Mouse (Mus musculus) MEL (cell line): ENCODE results near the gene Kcna2. TPM values are rescaled to one million over a fixed set of nuclear protein-coding genes. Genes with fewer than 3 reads are reported as not detected.

Experiments used
- DNase-seq: peaks from one replicate; pipeline ENCODE4 v3.0.0; 2011; ENCODE audit warnings: low read depth, low spot score
- H3K27ac ChIP-seq: 2 replicates; pipeline ENCODE4 v1.5.1; 2012; ENCODE audit warnings: low read depth, mild to moderate bottlenecking, control low read depth, low read length, moderate library complexity; ENCODE audit not compliant: control insufficient read depth
- H3K27me3 ChIP-seq, 2 experiments: fragments of 150-350 bp in 1 of 2; sonication (generic) in 1 of 2; 2 replicates each; pipeline ENCODE4 v1.6.1; 2012; ENCODE audit warnings: low read length in 2 of 2, mild to moderate bottlenecking in 2 of 2, improper control_type of control experiment in 1 of 2, moderate library complexity in 1 of 2; ENCODE audit not compliant: insufficient read depth in 2 of 2, control insufficient read depth in 1 of 2
- H3K36me3 ChIP-seq, 2 experiments: 2 replicates each; pipeline ENCODE4 v1.6.1; 2012 to 2014; ENCODE audit warnings: low read length in 2 of 2, improper control_type of control experiment in 1 of 2, inconsistent platforms in 1 of 2, mild to moderate bottlenecking in 1 of 2; ENCODE audit not compliant: insufficient read depth in 2 of 2, control insufficient read depth in 1 of 2
- H3K4me1 ChIP-seq, 2 experiments: fragments of 150-350 bp in 1 of 2; sonication (generic) in 1 of 2; 2 replicates each; pipeline ENCODE4 v1.6.1; 2012; ENCODE audit warnings: low read length in 2 of 2, improper control_type of control experiment in 1 of 2, mild to moderate bottlenecking in 1 of 2; ENCODE audit not compliant: insufficient read depth in 2 of 2, control insufficient read depth in 1 of 2
- H3K4me3 ChIP-seq, 2 experiments: fragments of 150-350 bp in 1 of 2; sonication (generic) in 1 of 2; 2 replicates each; pipeline ENCODE4 v1.5.1; 2012; ENCODE audit warnings: low read depth in 2 of 2, low read length in 2 of 2, mild to moderate bottlenecking in 2 of 2, moderate library complexity in 2 of 2, control low read depth in 1 of 2, improper control_type of control experiment in 1 of 2; ENCODE audit not compliant: control insufficient read depth in 1 of 2, insufficient read depth in 1 of 2
- H3K79me2 ChIP-seq: 2 replicates; pipeline ENCODE4 v1.6.1; 2012; ENCODE audit warnings: mild to moderate bottlenecking, low read length, moderate library complexity; ENCODE audit not compliant: control insufficient read depth, poor library complexity, insufficient read depth
- H3K9ac ChIP-seq: 2 replicates; pipeline ENCODE4 v1.6.1; 2012; ENCODE audit warnings: low read depth, mild to moderate bottlenecking, control low read depth, low read length, moderate library complexity; ENCODE audit not compliant: control insufficient read depth, poor library complexity, severe bottlenecking
- H3K9me3 ChIP-seq: fragments of 150-350 bp; sonication (generic); replicated peaks from 2 replicates; pipeline ENCODE4 v1.6.1; 2012; ENCODE audit warnings: mild to moderate bottlenecking, low read length, improper control_type of control experiment, moderate library complexity; ENCODE audit not compliant: insufficient read depth
- CHD2 ChIP-seq: IDR thresholded peaks from 2 replicates; pipeline ENCODE4 v1.6.1; 2011; ENCODE audit warnings: low read length, improper control_type of control experiment
- ELF1 ChIP-seq: IDR thresholded peaks from 2 replicates; pipeline ENCODE4 v1.6.1; 2014; ENCODE audit warnings: low read depth, mild to moderate bottlenecking, inconsistent platforms, low read length, improper control_type of control experiment, moderate library complexity
- EP300 ChIP-seq, 2 experiments: IDR thresholded peaks; 2 replicates each; pipeline ENCODE4 v1.6.1; 2011; ENCODE audit warnings: improper control_type of control experiment in 2 of 2, low read length in 2 of 2, low read depth in 1 of 2, mild to moderate bottlenecking in 1 of 2
- ETS1 ChIP-seq: IDR thresholded peaks from 2 replicates; pipeline ENCODE4 v1.6.1; 2012; ENCODE audit warnings: low read depth, mild to moderate bottlenecking, inconsistent platforms, low read length, improper control_type of control experiment, moderate library complexity
- KAT2A ChIP-seq: conservative IDR thresholded peaks from 2 replicates; pipeline ENCODE4 v1.6.1; 2012; ENCODE audit warnings: low read depth, low read length, improper control_type of control experiment, inconsistent platforms
- MAX ChIP-seq: IDR thresholded peaks from 2 replicates; pipeline ENCODE4 v1.6.1; 2011; ENCODE audit warnings: low read length, improper control_type of control experiment
- MAZ ChIP-seq: IDR thresholded peaks from 2 replicates; pipeline ENCODE4 v1.6.1; 2012; ENCODE audit warnings: low read depth, mild to moderate bottlenecking, inconsistent platforms, low read length, improper control_type of control experiment
- MXI1 ChIP-seq: IDR thresholded peaks from 2 replicates; pipeline ENCODE4 v1.6.1; 2011; ENCODE audit warnings: mild to moderate bottlenecking, low read depth, low read length, improper control_type of control experiment
- MYB ChIP-seq: IDR thresholded peaks from 2 replicates; pipeline ENCODE4 v1.6.1; 2011; ENCODE audit warnings: mild to moderate bottlenecking, low read depth, low read length, improper control_type of control experiment
- MYC ChIP-seq: IDR thresholded peaks from 2 replicates; pipeline ENCODE4 v1.6.1; 2011; ENCODE audit warnings: low read depth, mild to moderate bottlenecking, low read length, improper control_type of control experiment, moderate library complexity
- NELFE ChIP-seq: IDR thresholded peaks from 2 replicates; pipeline ENCODE4 v1.6.1; 2011; ENCODE audit warnings: low read depth, low read length, improper control_type of control experiment
- POLR2A ChIP-seq, 2 experiments: IDR thresholded peaks; 2 replicates each; pipeline ENCODE4 v1.6.1; 2011 to 2012; ENCODE audit warnings: low read length in 2 of 2, mild to moderate bottlenecking in 2 of 2, control low read depth in 1 of 2, improper control_type of control experiment in 1 of 2, low read depth in 1 of 2, moderate library complexity in 1 of 2; ENCODE audit not compliant: control insufficient read depth in 1 of 2, insufficient read depth in 1 of 2, poor library complexity in 1 of 2
- RCOR1 ChIP-seq: IDR thresholded peaks from 2 replicates; pipeline ENCODE4 v1.6.1; 2012; ENCODE audit warnings: low read depth, mild to moderate bottlenecking, inconsistent platforms, low read length, improper control_type of control experiment
- SIN3A ChIP-seq: IDR thresholded peaks from 2 replicates; pipeline ENCODE4 v1.6.1; 2012; ENCODE audit warnings: low read length, improper control_type of control experiment, inconsistent platforms
- SMC3 ChIP-seq: IDR thresholded peaks from 2 replicates; pipeline ENCODE4 v1.6.1; 2011; ENCODE audit warnings: low read depth, low read length, improper control_type of control experiment
- UBTF ChIP-seq: IDR thresholded peaks from 2 replicates; pipeline ENCODE4 v1.6.1; 2012; ENCODE audit warnings: low read depth, mild to moderate bottlenecking, inconsistent platforms, low read length, improper control_type of control experiment, moderate library complexity, borderline replicate concordance; ENCODE audit not compliant: insufficient read depth
- USF1 ChIP-seq: IDR thresholded peaks from 2 replicates; pipeline ENCODE4 v1.6.1; 2014; ENCODE audit warnings: low read depth, mild to moderate bottlenecking, inconsistent platforms, low read length, improper control_type of control experiment, moderate library complexity
- ZC3H11A ChIP-seq: IDR thresholded peaks from 2 replicates; pipeline ENCODE4 v1.6.1; 2012; ENCODE audit warnings: low read depth, mild to moderate bottlenecking, inconsistent platforms, low read length, improper control_type of control experiment
- ZKSCAN1 ChIP-seq: IDR thresholded peaks from 2 replicates; pipeline ENCODE4 v1.6.1; 2012; ENCODE audit warnings: low read depth, mild to moderate bottlenecking, inconsistent platforms, low read length, improper control_type of control experiment, moderate library complexity
- polyA plus RNA-seq, 2 experiments: library from polyadenylated mRNA; stranded (reverse) in 1 of 2; unstranded in 1 of 2; fragments of >175 nt in 1 of 2; fragments of >200 nt in 1 of 2; gene quantifications; 2 replicates each; pipeline versions ENCODE4 v1.2.1 to v1.2.4; 2012; ENCODE audit warnings: low replicate concordance in 2 of 2, low read depth in 1 of 2; ENCODE audit not compliant: insufficient read length in 2 of 2, insufficient read depth in 1 of 2, missing spikeins in 1 of 2
- total RNA-seq: library from RNA; depleted of rRNA; stranded (reverse); fragments of 300-350 nt; gene quantifications from 2 replicates; pipeline ENCODE4 v1.2.3, GENCODE M21; 2012

Kcna2 gene
- total and polyA plus RNA-seq, 3 experiments = under 0.01 TPM; not detected in 2

DNA sequence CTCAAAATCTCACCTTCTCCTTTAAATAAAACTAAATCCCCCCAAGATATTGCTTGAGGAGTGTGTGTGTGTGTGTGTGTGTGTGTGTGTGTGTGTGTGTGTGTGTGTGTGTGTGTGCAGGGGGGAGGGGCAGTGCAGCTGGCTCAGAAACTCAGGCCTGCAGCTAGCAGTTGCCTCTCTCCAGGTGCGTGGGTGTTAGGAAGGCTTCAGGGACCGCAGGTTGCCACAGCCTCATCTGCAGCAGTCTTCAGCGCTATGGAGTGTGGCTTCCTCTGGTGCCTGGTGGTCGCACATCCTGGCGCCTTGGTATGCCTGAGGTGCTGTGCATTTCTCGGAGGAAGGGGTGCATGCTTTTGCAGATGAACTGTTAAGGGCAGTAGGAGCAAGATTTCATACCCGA, 10.9 kb upstream of the Kcna2 start:
- no peak for DNase-seq
- no peak overlapping the region for H3K4me3 ChIP-seq
- TF ChIP-seq MXI1 = no peak
- TF ChIP-seq MYC = no peak
- no peak for TF ChIP-seq MAX
- no peak for TF ChIP-seq SIN3A
- no peak for TF ChIP-seq CHD2
- TF ChIP-seq NELFE = no peak
- TF ChIP-seq MAZ = no peak
- TF ChIP-seq ELF1 = no peak
- TF ChIP-seq, all 39 proteins: peak for 0
- Histone ChIP-seq H3K36me3 (no peaks in the 10 kb centered on the region), H3K27me3 (no peaks in the 10 kb centered on the region), H3K9me3 (no peaks in the 10 kb centered on the region), H3K79me2 (no peaks in the 10 kb centered on the region), H3K27ac (no peak overlapping the region), H3K4me1 (no peaks in the 10 kb centered on the region), H3K9ac (no peak overlapping the region)

DNA sequence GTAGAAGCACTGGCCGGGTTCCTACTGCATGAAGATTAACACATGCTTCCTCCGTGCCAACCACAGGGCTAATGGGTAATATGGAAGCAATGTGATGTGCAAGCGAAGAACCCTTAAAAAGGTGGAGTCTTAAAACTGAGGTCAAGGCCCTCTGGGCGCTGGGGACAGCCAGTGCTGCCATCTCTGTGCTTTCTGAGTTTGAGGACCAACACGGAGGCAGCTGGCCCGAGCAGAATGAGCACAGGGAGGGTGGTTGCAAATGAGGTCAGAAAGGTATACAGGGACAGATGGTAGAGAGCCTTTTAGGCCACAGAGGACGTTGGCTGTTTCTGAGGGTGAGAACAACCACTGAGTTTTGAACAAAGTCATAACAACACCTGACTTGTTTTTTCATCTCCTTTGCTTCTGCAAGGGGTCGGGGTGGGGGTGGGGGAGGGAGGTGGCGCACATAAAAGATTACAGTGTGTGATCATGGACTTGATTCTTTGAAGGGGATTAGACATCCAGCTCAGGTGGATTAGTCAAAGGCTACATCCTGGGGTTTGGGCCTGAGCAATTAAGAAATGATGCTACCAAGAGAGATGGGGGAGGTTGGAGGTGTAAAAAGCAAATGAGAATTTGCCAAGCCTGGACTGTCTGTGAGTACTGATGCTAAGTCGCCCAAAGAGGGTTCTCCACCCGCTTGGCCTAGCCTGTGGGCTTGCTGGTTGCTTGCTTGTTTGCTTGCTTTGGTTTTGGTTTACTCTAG, 10.4 kb upstream of the Kcna2 start:
- Histone ChIP-seq H3K9me3 (no peaks in the 10 kb centered on the region), H3K9ac (no peak overlapping the region), H3K4me1 (no peaks in the 10 kb centered on the region), H3K27ac (no peak overlapping the region), H3K4me3 (no peak overlapping the region), H3K27me3 (no peaks in the 10 kb centered on the region), H3K79me2 (no peaks in the 10 kb centered on the region), H3K36me3 (no peaks in the 10 kb centered on the region)
- DNase-seq = no peak
- TF ChIP-seq ETS1 (no peak), MAZ (no peak), MXI1 (no peak), POLR2A (IDR thresholded peaks at IDR 0.05; ENCODE audit: control insufficient read depth in 1 of 2, insufficient read depth in 1 of 2, low read depth in 1 of 2, low read length in 2 of 2, poor library complexity in 1 of 2) (no peak), UBTF (no peak), RCOR1 (no peak), MYB (no peak), ZKSCAN1 (no peak), MYC (no peak), SMC3 (no peak), ZC3H11A (no peak), USF1 (no peak), EP300 (IDR thresholded peaks at IDR 0.05; ENCODE audit: low read depth in 1 of 2, low read length in 2 of 2) (no peak), KAT2A (no peak)
